Mouse (Mus musculus) lung, postnatal 14 days (tissue): Measurements from ENCODE around the gene Ctsw.
"Not testable (repeated sequence)": the region's sequence is repeated elsewhere in the genome, so short reads cannot be mapped to it uniquely, and the experiment has no call there.

Source experiments
- DNase-seq: peaks from one replicate; pipeline ENCODE4 v3.0.0; 2021

Gene Ctsw

DNA sequence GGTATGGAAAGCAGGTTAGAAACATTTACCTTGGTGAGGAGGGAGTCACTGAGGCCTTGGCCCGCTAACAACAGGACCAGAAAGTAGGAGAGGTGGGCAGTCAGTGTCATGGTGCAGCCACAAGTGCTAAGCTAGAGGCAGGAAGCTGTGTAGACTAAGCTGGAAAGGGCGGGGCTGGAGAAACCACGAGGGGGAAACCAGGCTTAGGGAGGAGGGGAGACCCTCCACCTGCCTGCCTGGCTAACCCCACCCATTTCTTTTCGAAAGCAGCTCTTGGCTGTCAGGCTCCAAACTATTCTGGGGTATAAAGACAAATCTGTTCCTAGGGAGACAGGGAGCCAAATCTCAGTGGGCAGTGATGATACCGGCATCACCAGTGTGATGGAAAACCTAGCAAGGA, at the start of gene Ctsw:
Gene Ctsw, minus strand, starts transcription at position 134 of the 400 bp plus-strand sequence.
- DNase-seq = no peak

DNA sequence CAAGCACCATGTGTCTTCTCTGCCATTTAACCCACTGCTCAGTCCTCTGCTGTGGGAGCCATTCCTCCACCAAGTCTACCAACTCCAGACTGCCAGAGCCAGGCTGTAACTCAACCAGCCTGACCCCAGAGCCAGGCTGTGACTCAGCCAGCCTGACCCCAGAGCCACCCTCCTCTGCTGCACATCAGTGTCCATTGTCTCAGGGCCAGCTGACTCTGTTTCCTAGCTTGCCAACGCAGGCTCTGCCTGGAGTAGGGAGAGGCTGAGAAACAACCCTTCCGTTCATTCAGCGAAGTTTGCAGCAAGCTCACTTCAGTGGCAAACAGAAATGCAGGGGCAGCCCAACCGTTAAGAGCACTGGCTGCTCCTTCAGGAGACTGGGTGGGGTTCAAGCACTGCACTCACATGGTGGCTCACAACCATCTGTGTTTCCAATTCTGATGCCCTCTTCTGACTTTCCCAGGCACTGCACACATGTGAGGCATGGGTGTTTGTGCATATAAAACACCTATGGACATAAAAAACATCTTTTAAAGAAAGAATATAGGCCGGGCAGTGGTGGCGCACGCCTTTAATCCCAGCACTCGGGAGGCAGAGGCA, 48.7 kb upstream of the Ctsw start:
- DNase-seq = no peak

DNA sequence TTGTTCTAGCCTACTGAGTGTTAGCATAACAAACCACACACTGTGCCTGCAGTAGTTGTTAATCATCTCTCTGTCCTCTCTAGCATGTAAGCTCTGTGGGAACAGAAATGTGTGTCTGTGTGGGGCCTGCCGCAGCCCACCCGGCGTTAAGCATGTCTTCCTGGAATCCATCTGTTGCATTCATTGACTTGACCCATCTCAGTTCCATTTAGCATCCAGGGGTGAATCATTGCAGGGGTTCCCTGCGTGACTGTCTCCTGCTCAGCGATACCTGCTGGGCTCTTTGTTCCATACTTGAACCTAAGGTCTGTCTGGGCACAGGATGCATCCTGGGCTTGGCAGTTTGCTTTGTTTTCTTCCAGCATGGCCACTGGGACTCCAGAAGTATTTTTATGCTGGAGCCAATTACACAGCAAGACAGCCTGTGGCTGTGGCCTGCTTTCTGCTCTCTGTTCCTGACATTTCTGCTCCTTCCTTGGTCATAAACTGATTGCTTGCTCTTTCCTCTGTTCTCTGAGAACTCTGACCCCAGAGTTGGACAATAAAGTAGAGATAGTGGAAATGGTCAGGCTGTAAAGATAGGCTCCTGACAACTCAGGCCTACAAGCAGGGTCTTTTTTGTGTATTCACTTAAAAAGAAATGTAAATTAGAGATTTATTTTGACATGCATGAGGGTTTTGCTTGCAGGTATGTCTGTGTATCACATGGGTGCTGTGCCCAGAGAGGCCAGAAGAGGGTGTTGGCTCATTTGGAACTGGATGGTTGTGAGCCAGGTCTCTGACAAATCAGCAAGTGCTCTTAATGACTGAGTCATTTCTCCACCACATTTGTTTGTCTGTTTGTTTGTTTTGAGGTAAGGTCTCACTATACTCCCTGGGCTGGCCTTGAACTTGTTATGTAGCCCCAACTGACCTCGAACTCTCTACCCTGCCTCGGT, 47.8 kb upstream of the Ctsw start:
- DNase-seq = no peak

GRCm38 (mm10) chr19:5513005-5513349, 44.7 kb upstream of the Ctsw start:
- DNase-seq = no peak

DNA sequence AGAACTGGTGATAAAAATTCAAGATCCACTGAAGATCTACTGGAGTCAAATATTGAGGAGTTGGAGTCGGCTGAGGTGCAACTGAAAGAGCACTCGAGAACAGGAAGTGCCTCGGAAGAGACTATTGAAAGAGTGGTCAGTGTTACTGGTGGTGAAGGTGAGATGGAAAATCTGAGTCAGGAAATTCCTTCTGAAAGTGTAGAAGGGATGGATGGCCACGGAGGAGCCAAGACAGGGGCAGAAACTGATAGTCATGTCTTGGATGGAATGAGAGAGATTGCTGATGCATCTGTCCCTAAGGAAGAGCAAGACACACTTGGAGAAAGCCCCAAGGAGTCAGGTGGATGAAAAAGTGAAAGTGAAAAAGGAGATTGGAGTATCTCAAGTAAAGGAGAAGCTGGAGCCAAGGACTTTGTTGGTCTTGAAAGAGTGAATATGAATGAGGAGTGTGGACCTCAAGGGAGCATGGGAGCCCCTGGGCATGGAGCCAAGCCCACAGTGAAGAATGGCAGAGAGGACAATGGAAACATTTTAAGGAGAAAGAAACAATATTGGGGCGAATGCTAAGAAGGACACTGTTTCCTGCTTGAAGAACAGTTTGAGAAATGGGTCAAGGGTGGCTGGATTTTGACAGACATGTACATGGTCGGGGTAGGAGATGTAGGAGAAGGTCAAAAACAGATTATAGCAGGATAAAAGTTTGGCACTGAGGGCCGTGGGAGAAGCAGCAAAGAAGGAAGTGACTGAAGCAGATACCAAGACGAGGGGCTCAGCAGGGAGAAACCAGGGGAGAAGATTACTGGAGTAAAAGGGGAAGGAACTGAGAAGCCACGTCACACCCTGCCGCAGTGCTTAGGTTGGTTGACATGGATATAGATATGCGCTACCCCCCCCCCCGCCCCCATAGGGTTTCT, 44.0 kb upstream of the Ctsw start:
- DNase-seq = no peak

GRCm38 (mm10) chr19:5511074-5511632, 42.8 kb upstream of the Ctsw start:
- no peak for DNase-seq

DNA sequence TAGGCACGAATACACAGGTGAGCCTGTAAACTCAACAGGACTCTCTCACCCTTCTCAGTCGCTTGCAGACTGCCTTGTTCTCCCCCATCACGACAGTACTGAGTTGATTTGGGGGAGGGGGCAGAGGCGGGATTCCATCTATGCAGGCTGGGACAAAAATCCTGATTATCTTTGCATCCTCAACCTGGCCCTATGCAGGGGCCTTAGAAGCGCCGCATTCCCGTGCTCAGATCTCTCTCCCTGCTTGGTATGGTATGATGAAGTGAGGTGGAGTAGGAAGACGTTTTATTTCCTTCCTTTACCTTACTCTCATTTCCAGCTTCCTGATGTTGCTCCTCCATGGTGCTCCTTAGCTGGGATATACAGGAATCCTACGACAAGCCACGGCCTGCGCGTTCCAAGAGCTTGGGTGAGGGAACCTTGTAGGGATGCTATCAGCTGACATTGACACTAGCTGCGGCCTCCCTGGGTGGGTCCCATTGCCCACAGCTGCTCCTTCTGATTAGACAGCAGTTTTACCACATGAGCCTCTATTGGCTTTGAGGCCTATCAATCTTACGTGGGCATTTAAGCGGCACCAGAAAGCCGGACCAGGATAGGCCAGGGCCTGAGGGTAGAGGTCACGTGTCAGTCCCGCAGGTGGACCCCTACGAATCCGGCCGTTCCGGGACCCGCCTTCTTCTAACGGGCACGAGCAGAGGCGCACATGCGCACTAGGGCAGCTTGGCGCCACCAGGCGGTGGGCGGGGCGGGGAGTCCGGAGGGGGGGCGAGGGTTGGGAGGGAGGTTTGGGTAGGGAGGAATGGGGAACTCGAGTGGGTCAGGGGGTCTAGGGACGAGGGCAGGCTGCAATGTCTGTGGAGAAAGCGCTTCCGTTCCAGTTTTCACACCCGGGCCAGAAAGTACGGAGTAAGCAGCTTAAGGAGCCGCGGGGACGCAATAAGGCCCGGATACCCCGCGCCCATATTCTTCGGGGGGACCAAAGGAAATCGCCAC, 42.0 kb upstream of the Ctsw start, which contains the start of gene Snx32:
Gene Snx32, minus strand, starts transcription at position 508 of the 996 bp plus-strand sequence.
- DNase-seq = peak; percentile 96

DNA sequence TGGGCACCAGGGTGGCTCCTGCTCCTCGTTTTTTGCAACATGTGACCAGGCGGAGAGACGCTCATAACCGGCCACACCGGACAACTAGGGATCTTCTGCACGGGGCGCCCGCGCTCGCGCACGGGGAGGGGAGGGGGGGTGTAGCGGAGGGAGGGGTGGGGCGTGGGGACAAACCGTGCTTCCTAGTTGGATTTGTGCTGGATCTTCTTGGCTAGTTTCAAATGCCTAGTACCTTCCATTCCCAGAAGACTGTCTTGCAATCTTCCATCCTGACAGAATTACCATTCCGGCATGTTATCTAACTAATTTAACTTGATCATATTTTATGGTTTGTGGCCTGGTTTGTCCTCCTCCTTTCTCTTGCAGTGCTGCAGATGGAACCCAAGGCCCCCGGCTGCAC, 35.4 kb upstream of the Ctsw start, which contains the start of gene 1700020D05Rik:
Gene 1700020D05Rik, minus strand, starts transcription at position 101 of the 400 bp plus-strand sequence.
- no peak for DNase-seq

DNA sequence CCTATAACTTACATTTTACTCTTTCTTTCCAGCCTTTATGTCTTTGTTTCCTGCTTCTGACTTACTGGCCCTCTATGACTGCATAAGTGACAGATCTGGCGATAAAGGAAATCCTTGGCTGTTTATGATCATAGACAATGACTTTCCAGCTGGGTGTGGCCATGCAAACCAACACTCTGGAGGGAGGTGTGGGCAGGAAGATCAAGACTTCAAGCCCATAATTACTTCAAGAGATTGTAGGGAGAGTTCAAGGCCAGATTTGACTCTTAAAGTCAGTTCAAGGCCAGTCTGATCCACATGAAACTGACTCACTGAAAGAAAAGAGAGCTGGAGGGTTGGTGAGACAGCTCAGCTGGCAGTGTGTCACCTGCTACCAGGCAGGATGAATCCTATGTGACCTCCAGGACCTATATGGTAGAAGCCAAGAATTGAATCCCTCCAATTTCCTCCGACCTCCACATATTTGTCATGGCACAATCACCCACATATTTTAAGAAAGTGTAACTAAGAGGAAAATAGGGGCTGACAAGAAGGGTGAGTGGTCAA, 32.1 kb upstream of the Ctsw start:
- DNase-seq = no peak

GRCm38 (mm10) chr19:5496052-5496370, 27.7 kb upstream of the Ctsw start:
- DNase-seq = no peak

GRCm38 (mm10) chr19:5495353-5496051, 27.2 kb upstream of the Ctsw start:
- no peak for DNase-seq

GRCm38 (mm10) chr19:5494314-5494713, 26.0 kb upstream of the Ctsw start:
- no peak for DNase-seq

- DNase-seq = not testable (repeated sequence)
Measured at GRCm38 (mm10) chr19:5493301-5493721, 25.0 kb upstream of the Ctsw start.

GRCm38 (mm10) chr19:5492641-5493040, 24.3 kb upstream of the Ctsw start:
- DNase-seq = no peak

DNA sequence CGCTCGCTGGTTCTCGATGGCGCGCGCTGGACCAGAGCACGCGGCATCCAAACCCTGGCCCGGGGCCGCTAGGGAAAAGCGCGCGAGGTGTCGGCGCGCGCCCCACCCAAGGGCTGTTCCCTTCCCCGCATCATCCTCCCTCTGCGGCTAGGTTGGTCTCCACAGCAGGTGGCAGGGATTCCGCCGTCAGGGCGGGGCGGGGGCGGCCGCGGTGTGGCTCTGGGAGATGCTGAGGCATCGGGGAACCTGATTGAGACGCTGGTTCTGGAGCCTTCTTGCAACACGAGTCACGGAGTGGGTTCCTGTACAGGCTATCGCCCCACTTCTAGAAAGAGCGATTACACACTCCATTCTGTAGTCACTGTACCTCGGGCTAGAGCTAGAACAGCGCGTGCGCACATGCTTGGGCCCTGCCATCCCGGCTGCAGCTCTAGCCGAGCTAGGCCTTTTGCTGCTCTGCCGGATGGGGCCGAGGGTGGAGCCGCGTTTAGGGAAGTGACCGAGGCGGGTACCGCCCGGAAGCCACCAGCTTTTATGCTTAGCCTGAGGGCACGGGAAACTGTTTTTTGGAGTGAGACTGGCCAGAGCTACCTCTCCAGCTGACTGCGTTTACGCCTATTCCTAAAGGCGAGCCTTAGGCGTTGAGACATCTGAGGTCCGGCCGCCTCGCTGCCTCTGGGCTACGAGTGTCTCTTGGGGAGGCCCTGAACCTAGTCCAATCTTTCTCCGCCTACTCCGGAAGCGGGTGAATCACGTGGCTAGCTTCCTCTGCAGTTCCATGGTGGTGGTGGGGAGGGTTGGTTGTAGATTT, 22.8 kb upstream of the Ctsw start:
- DNase-seq = peak; percentile 83

DNA sequence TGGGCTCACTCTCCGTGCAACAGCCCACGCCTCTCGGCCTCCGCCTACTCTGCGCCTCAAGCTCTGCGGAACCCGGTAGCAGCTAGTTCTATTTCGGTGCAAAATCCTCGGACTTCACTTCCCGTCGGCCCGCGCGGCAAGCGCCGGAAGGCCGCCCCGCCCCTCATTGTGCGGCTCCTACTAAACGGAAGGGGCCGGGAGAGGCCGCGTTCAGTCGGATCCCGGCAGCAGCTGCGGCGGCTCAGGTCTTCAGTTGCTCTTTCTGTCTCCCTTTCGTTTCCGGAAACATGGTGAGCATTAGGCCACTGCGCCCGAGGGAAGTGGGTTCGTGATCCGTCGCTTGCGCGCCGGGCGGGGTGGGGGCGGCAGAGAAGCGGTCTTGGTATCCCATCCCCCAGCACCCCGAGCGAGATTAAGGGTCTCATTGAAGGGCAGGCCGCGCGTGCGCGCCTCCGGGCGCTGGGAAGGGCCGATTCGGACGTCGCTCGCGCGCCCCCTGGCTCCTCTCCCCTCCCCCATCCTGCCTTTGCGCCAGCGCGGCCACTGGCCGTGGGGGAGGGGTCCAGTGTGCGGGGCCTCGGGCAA, 22.1 kb upstream of the Ctsw start, which contains the start of gene Cfl1:
Gene Cfl1, plus strand, starts transcription at position 143 of the 585 bp plus-strand sequence.
- peak; percentile 94 for DNase-seq

DNA sequence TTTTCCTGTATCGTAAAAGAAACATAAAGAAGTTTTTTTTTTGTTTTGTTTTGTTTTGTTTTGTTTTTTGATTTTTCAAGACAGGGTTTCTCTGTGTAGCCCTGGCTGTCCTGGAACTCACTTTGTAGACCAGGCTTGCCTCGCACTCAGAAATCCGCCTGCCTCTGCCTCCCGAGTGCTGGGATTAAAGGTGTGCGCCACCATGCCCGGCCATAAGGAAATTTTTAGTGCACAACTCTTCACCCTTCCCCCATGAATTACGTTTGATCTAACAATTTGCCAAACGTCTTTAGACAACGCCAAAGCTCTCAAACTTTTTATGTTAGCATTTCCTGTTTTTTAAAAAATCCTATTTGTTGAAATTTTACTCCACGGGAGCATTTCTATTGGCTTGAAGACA, 21.4 kb upstream of the Ctsw start:
- not testable (repeated sequence) for DNase-seq

DNA sequence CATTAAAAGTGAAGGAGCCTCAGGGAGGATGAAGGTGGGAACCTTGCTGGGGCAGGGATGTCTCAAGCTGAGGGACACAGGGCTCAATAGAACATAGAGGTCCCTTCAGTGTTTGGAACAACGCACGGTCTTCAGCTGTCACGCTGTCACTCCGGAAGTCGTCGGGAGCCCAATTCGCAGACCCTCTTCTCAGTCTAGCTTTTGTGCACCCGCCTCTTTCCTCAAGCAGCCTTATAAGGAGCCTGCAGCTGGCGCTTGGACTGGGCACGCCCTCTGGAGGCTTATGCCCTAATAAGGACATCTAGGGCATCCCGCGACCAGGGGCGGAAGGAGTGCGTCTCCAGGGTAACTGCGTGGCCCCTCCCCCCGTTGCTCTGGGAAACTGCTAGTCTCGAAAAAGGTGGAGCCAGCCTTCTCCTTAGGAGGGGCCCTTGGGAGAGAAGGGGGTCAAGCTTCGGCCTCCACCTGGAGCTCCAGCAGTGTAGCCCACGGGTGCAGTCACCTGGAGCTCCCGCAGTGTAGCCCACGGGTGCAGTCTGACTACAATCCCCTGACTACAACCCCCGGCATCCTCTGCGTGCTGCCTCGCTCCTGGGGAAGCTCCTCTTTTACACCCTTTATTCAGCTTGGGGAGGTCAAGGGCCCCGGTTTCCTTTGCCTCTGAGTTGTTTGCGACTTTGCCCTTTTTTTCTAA, 20.7 kb upstream of the Ctsw start:
- peak; percentile 98 for DNase-seq
